Mouse (Mus musculus) G1E (cell line): Measurements from ENCODE around the gene Afmid. TPM values are rescaled to one million over a fixed set of nuclear protein-coding genes. Genes with fewer than 3 reads are reported as not detected.

Source experiments
- ATAC-seq: 2 replicates; pipeline ENCODE4 v1.8.0; 2016; ENCODE audit warnings: mild to moderate bottlenecking; ENCODE audit not compliant: insufficient number of reproducible peaks, poor library complexity, low FRiP score, severe bottlenecking; ENCODE audit errors: extremely low read depth
- DNase-seq: peaks from one replicate; pipeline ENCODE4 v3.0.0; 2012; ENCODE audit warnings: low spot score
- H3K27me3 ChIP-seq: 2 replicates; pipeline ENCODE4 v1.6.1; 2012; ENCODE audit warnings: mild to moderate bottlenecking, low read length, inconsistent platforms; ENCODE audit not compliant: insufficient read depth
- H3K36me3 ChIP-seq: replicated peaks from 2 replicates; pipeline ENCODE3; 2012; ENCODE audit warnings: mild to moderate bottlenecking, inconsistent platforms
- H3K4me1 ChIP-seq: 2 replicates; pipeline ENCODE4 v1.6.1; 2012; ENCODE audit warnings: low read depth, low read length, inconsistent platforms, mixed read lengths; ENCODE audit not compliant: insufficient read depth
- H3K4me3 ChIP-seq: 2 replicates; pipeline ENCODE4 v1.5.1; 2012; ENCODE audit warnings: low read depth, mild to moderate bottlenecking, inconsistent platforms, low read length, moderate library complexity, mixed read lengths
- H3K9me3 ChIP-seq: replicated peaks from 2 replicates; pipeline ENCODE4 v1.6.1; 2012; ENCODE audit warnings: inconsistent platforms
- CTCF ChIP-seq: IDR thresholded peaks from 2 replicates; pipeline ENCODE4 v1.5.1; 2012; ENCODE audit warnings: low read depth, low read length, inconsistent platforms, mixed read lengths
- GATA1 ChIP-seq: IDR thresholded peaks from 2 replicates; pipeline ENCODE4 v1.6.1; 2012; ENCODE audit warnings: borderline replicate concordance, low read length, inconsistent platforms, mixed read lengths
- GATA2 ChIP-seq: IDR thresholded peaks from 2 replicates; pipeline ENCODE4 v1.6.1; 2012; ENCODE audit warnings: low read depth, low read length, inconsistent platforms, borderline replicate concordance
- POLR2AphosphoS5 ChIP-seq: IDR thresholded peaks from 2 replicates; pipeline ENCODE4 v1.6.1; 2012; ENCODE audit warnings: low read depth, low read length, inconsistent platforms; ENCODE audit not compliant: insufficient replicate concordance
- TAL1 ChIP-seq: conservative IDR thresholded peaks from 2 replicates; pipeline ENCODE4 v1.6.1; 2012; ENCODE audit warnings: low read depth, low read length, inconsistent platforms, mixed read lengths
- polyA plus RNA-seq: library from polyadenylated mRNA; stranded (reverse); fragments of >175 nt; gene quantifications from 2 replicates; pipeline ENCODE4 v1.2.3, GENCODE M21; 2012
- total RNA-seq, 2 experiments: library from RNA; stranded (forward) in 1 of 2; stranded (reverse) in 1 of 2; fragments of 200-1000 nt in 1 of 2; fragments of >200 nt in 1 of 2; fragmentation: Nextera tagmentation in 1 of 2; gene quantifications; 2 replicates each; pipeline ENCODE4 v1.2.3; 2014 to 2017

The Afmid gene
- total and polyA plus RNA-seq, 3 experiments = 3.7 to 23.0 (median 6.9) TPM

DNA sequence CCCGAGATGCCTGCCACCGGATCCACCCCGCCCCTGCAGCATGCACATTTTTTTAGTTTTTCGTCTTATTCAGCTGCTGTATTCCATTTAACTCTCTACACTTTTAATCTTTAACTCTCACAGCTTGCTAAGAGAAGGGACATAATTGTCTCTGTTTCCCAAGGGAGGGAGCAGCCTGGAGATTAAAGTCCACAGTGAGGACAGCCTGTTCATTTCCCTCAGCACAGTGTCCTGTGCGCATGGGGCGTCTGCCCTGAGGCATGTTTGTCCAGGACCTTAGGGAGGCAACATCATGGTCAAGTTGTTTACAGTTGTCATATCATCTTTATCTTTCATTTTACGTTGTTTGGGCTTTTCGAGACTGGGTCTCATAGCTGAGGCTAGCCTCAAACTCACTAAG is 8.4 kb downstream of the Afmid start:
- TF ChIP-seq POLR2AphosphoS5 = no peak
- TF ChIP-seq GATA2 = no peak
- TF ChIP-seq TAL1 = no peak
- TF ChIP-seq GATA1 = no peak
- no peak for TF ChIP-seq CTCF
- H3K27me3 ChIP-seq = no peaks in the 10 kb centered on the region
- peaks cover 13% of the 10 kb centered on the region for H3K36me3 ChIP-seq
- no peak overlapping the region for H3K4me3 ChIP-seq
- ATAC-seq (no peak), DNase-seq (no peak)
- H3K9me3 ChIP-seq = no peaks in the 10 kb centered on the region
- H3K4me1 ChIP-seq = peaks cover 52% of the 10 kb centered on the region

DNA sequence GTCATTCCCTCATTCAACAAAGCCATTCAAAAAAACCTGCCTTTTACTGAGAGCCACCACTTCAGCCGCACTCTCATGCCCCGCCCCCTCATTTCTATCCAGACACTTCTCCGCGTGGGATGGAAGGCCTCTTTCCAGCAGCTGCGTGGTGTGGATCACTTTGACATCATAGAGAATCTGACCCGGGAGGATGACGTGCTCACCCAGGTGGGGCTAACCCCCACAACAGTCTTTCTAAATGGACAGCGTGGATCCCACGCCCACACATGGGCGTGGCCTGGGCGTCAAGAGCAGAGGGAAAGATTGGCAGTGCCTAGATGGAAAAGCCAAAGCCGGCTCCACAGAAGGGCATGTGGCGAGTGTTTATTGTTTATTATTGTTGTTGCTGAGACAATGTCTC is 10.6 kb downstream of the Afmid start:
- ATAC-seq (no peak), DNase-seq (no peak)
- no peak for TF ChIP-seq GATA1
- peaks cover 38% of the 10 kb centered on the region for H3K4me1 ChIP-seq
- H3K36me3 ChIP-seq = peaks cover 6% of the 10 kb centered on the region
- peaks cover 7% of the 10 kb centered on the region for H3K27me3 ChIP-seq
- no peak overlapping the region for H3K4me3 ChIP-seq
- no peaks in the 10 kb centered on the region for H3K9me3 ChIP-seq

DNA sequence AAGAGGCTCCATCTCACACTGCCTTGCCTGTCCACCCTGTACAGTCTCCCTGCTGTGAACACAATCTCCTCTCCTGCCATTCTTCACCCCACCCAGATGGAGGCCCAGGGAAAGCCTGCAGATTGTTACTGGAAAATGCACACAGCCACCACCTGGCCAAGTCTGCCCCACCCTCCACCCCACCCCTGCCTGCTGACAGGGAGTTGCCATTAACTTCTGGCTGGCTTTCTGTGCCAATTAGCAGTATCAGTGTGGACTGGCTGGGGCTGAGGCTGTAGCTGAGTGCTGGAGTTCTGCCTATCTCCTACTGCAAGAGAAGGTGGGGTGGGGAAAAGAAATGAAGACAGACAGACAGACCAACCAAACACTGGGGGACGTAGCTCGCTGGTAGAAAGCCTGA is 12.8 kb downstream of the Afmid start:
- ATAC-seq (no peak; the same call in 1 of the 2 replicates), DNase-seq (peak; percentile 37)
- TF ChIP-seq GATA1 (no peak), CTCF (no peak), TAL1 (no peak), GATA2 (no peak), POLR2AphosphoS5 (no peak)
- peaks cover 4% of the 10 kb centered on the region for H3K36me3 ChIP-seq
- H3K4me3 ChIP-seq = no peak overlapping the region
- H3K9me3 ChIP-seq = no peaks in the 10 kb centered on the region
- H3K4me1 ChIP-seq = peaks cover 24% of the 10 kb centered on the region
- peaks cover 15% of the 10 kb centered on the region for H3K27me3 ChIP-seq

DNA sequence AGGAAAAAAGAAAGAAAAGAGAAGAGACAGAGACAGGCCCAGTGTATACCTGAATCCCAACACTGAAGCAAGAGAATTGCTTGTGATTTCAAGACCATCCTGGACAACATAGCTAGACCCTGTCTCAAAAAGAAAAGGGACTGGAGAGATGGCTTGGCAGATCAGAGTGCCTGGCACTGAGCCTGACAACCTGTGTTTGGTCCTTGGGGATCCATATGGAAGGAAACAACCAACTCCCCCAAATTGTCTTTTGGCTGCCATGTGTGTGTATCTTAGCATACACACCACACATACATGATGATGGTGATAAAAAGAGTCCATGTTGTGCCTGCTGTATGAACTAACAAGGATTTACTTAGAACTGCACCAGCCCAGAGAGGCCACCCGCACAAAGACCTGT is 13.3 kb downstream of the Afmid start:
- ATAC-seq (no peak), DNase-seq (no peak)
- Histone ChIP-seq H3K27me3 (peaks cover 15% of the 10 kb centered on the region), H3K9me3 (no peaks in the 10 kb centered on the region), H3K4me3 (no peak overlapping the region), H3K36me3 (peaks cover 4% of the 10 kb centered on the region), H3K4me1 (peaks cover 24% of the 10 kb centered on the region)
- no peak for TF ChIP-seq GATA2
- TF ChIP-seq TAL1 = no peak
- no peak for TF ChIP-seq CTCF
- no peak for TF ChIP-seq GATA1
- no peak for TF ChIP-seq POLR2AphosphoS5

DNA sequence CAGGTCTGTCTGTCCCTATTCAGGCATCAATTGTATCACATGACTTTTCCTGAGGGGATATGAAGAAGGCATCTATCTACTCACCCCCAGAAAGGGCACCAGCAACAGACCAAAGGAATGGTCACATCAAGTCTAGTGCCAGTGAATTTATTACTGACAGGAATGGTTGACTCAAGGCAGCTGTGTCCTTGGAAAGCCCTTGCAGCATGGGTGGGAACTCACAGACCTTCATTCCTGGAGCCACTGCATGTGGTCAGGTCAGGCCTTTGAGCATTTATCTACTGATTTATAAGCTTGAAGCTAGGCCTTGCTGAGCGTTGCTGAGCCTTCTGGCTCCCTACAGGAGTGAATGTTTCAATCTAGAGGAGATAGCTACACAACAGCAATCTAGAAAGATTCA is 15.2 kb downstream of the Afmid start:
- peaks cover 15% of the 10 kb centered on the region for H3K27me3 ChIP-seq
- no peaks in the 10 kb centered on the region for H3K9me3 ChIP-seq
- DNase-seq = no peak
- no peak for ATAC-seq
- no peak overlapping the region for H3K4me3 ChIP-seq
- peaks cover 22% of the 10 kb centered on the region for H3K4me1 ChIP-seq
- TF ChIP-seq TAL1 (no peak), GATA2 (no peak), POLR2AphosphoS5 (no peak), GATA1 (no peak)
- no peaks in the 10 kb centered on the region for H3K36me3 ChIP-seq

DNA sequence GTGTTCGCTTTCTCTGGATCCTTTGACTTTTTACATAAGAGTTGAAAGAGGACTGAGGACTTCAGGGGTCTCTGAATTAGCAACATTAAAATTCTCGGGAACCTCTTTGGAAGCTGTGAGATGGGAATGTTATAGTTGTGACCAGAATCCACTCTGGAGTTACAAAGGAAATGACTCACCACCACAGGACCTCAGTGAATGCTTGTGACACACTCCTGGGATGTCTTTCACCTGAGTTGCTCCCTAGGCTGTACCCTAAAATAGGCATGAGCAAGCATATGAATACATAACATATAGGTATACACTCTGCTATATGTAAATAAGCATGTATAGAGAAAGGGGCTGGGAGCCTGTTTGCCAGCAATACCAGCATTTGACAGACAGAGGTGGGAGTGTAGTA is 17.7 kb downstream of the Afmid start:
- Histone ChIP-seq H3K27me3 (peaks cover 15% of the 10 kb centered on the region), H3K9me3 (no peaks in the 10 kb centered on the region), H3K36me3 (no peaks in the 10 kb centered on the region), H3K4me3 (no peak overlapping the region), H3K4me1 (peaks cover 22% of the 10 kb centered on the region)
- DNase-seq = no peak
- no peak for TF ChIP-seq GATA1
- no peak for TF ChIP-seq POLR2AphosphoS5
- no peak for ATAC-seq

DNA sequence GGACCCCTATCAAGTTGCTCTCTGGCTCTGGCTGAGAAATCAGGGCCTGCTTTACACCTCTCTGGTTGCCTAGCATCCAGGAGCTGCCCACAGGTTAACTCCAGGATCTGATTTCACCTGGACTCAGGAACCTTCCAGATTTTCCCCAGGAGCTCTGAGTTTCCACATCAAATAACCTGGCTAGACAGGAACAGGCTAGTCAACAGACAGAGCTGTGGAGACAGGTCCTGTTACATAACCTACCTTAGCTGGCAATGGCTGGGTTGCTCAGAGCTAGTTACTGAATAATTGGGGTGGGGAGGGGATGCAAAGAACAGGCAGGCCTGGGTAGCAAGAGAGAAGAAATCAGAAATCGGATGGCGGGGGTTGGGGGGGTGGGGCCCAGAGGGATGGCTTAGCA is 19.3 kb downstream of the Afmid start:
- Histone ChIP-seq H3K4me3 (no peak overlapping the region), H3K4me1 (peaks cover 18% of the 10 kb centered on the region), H3K36me3 (no peaks in the 10 kb centered on the region), H3K27me3 (peaks cover 15% of the 10 kb centered on the region), H3K9me3 (no peaks in the 10 kb centered on the region)
- no peak for ATAC-seq
- TF ChIP-seq TAL1 = no peak
- TF ChIP-seq POLR2AphosphoS5 = no peak
- no peak for TF ChIP-seq GATA1
- TF ChIP-seq CTCF = no peak
- no peak for TF ChIP-seq GATA2
- DNase-seq = no peak
